Mouse (Mus musculus) Muller cell, postnatal 12 days (primary cell): ENCODE measurements around the gene Adgrl2.

ENCODE experiments used
- DNase-seq: peaks from one replicate; pipeline ENCODE4 v3.0.0-alpha.2; 2015; ENCODE audit errors: inconsistent ontology term

Gene Adgrl2

DNA sequence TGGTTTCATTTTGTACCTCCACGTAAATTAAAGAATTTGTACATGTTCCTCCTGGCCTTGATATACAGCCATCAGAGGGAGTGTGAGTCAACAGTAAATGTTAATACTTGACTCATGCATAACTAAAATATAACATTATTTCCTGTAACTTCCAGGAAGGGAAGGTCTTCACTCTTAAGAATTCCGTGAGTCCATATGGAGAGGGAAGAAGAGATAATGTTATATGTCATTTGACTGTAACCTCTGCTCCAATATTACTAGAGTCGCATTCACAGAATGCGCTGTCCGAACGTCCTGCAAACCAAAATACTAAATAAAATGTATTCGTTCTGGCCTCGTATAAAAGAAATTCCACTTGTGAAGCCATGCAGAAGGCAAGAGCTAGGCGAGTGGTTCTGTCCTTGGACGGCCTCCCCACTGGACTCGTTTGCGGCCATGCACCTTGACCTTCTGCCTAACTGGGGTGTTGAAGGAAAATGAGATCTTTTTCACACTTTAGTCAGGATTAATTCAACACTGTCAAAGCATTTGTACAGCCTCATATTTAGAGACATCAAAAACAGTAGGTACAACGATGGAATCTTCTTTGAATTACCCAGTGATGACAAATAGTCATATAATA is 68.3 kb downstream of the Adgrl2 start:
- peak; percentile 82 for DNase-seq

DNA sequence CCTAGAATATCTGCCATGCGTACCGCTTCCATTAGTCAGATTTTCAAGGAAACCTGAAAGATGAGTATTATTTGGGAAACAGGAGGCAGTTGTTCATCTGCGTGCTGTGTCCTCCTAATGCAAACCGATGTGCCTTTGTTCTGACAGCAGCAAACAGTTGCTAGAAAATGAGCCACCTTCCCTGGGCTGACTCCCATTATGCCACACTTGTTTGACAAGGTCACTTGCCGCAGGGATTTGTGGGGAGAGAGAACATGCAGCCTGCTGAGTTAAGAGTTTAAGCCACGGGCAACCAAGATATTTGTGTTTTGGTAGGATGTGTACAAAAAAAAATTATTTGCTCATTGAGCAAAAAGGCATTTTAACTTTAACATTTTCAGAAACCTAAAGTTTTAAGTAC is 69.5 kb downstream of the Adgrl2 start:
- no peak for DNase-seq

DNA sequence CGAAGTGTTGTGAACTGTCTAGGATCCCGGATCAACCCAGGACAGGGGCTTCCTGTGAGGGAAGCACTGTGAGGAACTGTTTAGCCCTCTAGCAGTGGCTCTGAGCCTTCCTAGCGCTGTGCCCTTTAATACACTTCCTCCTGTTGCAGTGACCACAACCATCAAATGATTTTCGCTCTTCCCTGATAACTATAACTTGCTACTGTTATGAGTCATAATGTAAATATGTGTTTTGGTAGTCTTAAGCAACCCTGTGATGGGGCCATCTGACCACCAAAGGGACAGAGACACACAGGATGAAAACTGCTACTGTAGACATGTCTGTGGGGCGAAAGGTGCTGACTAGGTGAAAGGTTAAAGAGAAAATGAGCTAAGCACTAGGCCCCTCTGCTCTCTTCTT is 71.9 kb downstream of the Adgrl2 start:
- DNase-seq = no peak

DNA sequence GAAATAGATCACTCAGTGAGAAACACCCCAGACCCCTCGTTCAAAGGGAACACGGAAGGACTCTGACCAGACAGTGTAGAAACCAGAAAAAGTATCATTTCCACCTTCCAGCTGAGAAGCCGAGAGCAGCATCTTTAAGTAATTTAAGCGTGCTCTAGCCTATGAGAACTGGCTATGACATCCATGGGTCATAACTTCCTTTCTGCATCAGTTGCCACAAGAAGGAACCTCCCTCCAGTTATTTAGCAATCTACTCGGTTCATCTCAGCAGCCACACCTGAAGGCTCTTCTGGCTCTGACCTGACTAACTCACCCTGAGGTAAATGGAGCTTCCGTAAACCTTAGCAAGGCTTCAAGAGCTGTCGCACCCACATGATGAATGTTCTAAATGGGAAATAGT is 72.5 kb downstream of the Adgrl2 start:
- no peak for DNase-seq

DNA sequence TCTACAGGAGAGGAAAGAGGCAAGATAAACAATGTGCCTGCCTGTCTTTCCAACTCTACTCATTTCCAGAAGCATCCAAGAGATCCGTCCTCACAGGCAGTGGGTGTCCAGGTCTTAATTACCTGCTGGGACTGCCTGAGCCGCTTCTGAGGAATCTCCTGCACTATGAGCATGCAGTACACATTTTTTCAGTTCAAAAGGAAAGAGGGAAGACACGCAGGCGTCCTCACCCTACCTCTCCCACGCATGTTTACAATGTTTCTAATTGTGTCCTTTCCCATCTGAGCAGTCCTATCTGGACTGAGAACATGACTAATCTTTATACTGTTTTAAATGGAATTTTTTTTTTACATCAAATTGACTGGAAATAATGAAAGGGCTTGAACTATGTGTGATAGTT is 74.1 kb downstream of the Adgrl2 start:
- peak; percentile 47 for DNase-seq

DNA sequence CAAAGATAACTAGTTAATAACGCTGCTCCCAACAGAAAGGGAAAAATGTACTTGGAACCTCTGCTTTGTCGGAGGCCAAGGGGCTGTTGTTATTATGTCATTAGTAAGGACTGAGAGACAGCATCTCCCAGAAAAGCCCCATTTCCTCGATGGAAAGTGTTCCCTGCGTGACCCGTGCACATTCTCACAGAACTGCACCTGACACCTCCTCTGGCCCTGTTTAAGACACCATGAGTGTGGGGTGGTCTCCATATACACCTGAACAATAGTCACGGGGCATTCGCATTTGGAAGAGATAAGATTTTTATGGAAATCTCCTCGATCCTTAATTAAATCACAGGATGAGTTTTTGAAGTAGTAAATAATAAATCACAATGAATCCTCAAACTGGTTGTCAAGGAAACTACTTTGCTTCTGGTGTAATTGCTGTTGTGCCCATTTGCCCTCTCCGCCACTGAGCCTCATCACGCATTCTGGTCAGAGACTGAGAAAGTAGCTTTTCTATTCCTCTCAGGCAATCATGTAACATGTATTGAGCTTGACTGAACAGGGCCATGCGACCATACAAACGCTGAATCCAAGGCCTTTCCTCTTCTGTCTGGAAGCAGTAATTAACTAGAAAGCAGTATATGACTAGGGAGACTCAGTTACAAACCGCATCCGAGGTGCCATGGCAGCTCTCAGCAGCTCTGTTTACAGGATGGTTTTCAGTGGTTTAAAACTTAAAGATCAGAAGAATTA is 77.2 kb downstream of the Adgrl2 start:
- DNase-seq = no peak

DNA sequence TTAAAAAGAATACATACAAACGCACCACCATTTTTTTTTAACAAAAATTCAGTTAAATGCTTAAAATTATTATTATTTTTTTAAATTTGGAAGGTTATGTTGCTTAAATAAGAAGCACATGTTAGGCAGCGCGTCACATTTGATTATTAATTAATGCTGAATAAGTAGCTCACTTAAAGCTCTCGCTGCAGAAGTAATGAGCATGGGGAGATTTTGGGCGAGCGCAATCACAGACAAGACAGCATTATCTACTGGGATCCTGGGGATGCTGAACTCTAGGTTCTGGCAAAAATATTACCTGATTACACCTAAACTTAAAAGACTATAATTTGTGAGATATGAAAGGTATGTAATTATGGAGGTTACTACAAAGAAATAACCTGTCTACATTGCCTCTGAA is 77.8 kb downstream of the Adgrl2 start:
- DNase-seq = no peak

DNA sequence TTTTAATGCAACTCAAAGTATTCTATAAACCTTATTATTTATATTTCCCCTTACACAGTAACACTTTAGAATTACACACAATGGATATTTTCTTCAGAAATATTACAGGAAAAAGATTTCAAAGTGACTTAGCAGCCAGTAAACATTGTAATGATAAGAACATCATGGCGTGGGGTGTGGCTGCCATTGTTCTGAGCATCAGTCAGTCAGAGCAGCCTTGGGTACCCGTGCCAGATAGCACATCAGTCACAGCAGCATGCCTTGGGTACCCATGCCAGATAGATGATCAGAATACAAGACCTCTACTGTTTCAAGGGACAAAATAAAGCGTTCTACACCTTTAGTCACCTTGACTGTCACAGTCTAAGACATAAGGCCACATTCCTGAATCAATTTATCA is 82.5 kb downstream of the Adgrl2 start:
- no peak for DNase-seq

DNA sequence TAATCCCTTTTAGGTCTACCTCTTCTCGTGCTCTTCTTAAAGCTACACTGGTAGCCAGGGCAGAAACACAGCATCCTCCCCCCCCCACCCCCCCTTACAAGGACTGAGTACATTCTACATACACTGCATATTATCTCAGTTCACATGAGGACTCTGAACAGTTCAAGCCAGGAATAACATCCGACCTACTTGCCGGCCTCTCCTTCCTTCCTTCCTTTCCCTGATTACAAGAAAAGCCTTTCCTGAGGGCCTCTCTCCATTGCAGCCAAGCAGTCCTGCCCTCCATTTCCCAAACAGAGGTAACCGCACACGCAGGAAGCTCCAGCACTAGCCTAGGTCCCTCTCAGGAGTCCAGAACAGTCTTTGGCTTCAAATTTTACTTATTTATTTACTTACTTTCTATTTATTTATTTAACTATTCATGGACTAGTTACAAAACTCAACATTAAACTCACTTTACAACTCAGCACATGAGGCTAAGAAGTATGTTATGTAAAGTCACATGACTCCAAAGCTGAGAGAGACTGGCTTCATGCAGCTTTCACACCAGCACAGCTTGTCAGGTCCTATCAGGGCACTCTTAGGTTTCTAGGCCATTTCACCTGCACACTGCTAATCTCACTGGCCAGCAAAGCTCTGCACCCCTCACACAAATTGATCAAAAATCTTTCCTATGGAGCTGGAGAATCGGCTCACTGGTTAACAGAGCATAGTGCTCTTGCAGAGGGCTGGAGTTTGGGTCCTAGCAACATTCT is 83.2 kb downstream of the Adgrl2 start:
- DNase-seq = no peak

DNA sequence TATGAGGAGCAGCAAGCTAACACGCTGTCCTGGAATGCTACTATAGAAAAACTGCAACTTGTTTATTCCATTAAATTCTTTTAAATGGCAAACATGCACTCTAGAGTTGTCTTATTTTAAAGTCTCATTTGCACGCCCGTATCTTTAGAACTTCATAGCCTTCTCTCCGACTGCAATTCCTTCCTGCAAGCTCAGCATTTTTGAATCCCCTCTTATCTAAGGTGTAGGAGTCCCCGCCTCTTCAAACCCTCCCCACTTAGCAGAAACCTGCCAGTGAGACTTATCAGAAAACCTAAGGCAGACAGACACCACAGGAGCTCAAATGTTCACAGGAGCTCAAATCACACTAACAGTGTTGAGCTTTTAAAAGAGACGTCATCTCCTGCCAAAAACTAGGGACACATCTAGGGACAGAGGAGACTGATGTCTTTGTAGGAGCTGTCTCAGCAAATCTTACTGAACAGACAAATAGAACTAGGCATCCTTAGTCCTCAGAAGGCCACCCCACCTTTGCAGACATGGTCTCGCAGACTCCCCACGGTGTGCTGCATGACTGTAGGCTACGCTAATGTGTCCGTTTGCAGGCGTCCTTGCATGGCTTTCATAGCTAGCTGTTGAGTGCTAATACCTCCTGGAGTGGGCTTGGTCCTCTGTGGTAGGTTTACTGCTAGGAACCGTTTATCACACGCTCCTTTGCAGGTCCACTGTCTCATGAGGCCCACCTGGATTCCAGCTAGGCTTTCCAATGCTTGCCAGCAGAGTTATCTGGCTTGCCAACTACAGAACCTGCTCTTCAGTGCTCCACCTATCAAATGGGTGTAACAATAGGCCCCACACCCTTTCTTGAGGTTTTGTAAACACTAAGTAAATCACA is 84.2 kb downstream of the Adgrl2 start:
- DNase-seq = no peak

DNA sequence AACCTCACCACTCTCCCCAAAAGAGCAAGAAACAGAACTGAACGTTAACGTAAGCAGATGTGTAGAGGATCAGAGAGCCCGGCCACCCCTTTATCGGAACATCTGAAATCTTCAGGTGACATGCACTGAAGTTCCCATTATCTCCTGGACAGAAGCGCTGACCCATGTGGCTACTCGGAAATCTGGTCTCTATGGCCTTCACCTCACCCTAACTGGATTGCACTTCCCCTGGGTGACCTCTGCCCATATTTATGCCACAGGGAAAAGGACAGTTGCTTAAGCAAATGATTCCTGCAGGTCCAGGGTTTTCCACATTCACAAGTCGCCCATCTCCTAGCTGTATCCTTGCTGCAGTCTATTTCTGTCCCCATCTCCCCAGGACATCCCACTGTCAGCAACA is 84.9 kb downstream of the Adgrl2 start:
- no peak for DNase-seq

DNA sequence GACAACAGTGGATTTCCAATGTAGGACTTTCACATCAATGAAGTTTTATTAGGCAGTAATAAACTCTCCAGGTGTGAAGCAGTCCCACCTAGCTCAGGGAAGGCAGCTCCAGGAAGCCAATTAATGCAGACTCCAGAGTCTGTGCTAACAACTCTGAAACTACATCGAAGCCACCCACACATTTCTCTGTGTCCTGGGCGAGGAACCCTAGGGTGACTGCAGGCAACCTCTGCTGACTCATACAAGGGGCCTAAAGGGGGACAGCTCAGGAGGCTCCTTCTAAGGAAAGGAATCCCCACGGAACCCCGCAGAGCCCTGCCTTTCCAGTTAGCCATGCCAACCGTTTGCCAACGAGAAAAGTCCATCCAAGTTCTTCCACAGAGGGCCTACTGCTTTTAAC is 90.5 kb downstream of the Adgrl2 start:
- DNase-seq = no peak

DNA sequence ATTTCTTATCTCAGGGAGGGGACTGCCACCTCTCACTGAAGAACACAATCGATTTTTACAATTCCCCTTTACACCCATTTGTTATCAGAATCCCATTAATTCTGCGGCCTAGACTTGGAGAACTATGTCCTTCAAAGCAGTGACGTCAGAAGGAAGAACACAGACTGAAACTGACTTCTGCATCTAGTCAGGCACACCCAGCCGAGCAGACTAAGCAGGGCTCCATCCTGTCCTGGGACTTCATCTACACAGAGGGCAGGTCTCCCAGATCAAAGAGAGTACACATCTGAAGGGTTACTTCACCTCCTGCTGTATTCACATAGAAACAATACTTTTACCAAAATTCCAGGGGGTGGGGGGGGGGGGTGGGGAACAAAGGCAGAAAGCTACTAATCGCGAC is 90.9 kb downstream of the Adgrl2 start:
- no peak for DNase-seq

DNA sequence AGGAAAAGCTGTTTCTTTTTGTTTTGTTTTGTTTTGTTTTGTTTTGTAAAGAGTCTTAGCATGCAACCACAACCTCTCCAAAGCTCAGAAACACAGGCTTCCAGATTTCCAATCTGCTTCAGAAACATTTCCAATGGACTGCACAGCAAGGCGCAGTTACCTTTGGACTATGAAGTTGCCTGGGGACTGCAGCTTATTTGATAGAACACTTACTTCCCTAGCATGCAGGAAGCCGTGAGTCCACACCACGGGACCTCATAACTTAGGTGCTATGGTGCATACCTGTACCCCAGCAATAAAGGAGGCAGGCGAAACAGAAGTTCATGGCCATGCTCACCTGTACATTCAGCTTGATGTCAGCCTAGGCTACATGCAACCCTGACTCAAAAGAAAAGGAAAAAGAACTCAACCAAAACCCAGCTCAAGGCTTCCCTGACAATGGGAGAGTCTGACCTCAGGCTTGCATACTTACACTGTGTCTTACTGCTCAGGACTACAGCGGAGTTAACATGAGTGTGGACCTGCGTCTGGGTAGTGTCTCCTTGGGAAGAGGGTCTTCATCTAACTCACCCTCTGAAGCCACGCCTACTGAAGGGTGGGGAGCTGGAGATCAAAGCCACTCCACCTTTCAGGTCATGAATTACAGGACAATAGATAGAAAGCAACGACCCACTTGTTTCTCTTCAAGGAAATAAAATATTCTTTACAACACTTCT is 91.7 kb downstream of the Adgrl2 start:
- no peak for DNase-seq

DNA sequence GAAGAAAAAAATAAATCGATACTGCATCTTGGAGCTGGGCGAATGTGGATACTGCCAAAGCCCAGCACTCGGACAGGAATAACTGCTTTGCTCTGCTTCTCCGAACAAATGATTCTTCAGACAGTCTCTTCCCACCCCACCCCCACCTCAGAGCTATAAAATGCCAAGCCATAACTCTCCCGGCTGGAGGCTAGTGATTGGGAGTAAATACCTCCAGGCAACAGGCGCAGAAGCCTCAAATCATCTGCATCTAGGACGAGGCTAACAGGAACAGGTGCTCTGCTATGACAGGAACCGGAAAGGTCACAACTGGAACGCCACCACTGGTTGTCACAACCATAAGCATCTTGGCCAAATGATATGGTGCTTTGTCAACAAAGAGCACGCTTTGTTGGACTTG is 94.1 kb downstream of the Adgrl2 start:
- DNase-seq = no peak

DNA sequence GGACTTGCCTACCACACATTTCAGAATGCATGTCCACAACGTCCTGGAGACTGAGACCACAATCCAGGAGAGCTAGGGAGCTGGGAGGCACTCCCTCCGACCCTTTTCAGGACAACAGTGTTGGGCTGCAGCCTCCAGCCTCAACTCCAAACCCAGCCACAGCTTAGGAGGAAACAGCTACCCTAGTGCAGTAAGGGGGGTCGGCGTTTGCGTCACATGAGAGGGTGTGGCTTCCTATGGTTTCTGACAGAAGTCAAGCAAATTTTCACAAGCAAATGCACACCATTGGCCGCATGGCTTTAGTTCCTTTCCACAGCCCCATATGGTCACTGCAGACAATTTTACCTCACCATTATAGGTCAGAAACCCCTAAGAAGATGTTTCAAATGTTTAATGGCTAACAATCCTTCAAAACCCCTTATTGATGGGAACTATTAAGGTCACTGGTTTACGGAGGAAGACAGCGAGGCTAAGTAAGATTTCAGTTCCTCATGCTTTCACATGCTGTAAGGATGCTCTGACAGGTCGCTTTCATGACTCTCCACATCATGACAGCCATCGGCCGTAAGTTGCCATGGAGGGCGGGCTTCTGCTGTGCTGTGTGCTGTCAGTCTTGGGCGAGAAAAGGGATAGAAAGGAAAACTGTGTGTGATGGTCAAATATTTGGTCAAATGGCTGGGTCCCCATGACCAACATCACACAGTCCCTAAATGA is 94.8 kb downstream of the Adgrl2 start:
- no peak for DNase-seq

DNA sequence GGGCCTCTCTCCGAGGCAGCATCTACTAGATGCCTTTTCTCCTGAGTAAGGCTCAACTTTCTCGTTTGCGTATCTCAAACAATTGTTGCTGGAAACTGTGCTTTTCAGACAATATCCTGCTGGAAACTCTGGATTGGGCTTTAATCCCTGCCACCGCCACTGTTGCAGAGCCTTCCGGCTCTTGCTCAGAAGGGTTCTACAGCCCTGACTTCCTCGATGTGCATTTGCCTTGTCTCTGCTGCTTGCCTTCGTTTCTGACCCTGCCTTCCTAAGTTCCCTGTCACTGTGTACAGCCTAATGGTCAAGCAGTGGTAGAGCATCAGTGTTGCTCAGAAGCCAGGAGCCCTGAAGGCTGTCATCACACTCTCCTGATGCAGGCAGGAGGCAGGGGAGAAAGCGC is 95.5 kb downstream of the Adgrl2 start:
- DNase-seq = no peak

DNA sequence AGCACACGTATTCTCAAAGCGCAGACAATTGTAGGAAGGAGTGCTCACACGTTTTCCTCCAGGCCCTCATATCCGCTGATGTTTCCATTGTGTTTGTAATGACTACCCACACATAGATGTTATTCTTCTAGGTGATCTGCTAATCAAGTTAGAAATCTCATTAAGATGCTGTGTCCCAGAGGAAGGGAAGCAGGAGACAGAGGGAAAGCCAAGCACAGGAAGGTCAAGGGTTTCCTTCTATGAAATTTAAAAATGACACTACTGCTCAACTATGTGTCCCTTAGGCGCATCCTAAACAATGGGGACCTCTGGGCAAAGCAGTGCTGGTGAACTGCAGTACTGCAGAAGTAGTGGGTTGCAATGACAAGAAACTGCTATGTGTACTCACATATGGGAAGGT is 102.5 kb downstream of the Adgrl2 start:
- no peak for DNase-seq

DNA sequence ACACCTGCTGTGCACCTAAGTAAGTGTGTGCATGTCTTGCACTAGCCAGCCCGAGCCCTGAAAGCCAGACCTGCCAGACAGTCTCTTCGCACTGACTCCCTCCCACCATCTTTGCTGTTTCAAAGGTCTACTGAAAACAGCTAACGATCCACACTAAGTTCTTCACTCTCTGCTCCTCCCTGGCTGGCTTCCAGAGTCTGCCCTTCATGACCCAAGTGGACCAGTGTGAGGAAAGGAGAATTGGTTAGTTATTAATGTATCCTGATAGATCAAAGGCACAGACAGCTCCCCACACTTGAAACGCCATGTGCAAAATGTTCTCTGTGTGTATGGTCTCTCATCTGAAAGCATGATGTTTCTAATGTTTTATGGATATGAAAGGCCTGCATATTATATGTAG is 103.4 kb downstream of the Adgrl2 start:
- no peak for DNase-seq

DNA sequence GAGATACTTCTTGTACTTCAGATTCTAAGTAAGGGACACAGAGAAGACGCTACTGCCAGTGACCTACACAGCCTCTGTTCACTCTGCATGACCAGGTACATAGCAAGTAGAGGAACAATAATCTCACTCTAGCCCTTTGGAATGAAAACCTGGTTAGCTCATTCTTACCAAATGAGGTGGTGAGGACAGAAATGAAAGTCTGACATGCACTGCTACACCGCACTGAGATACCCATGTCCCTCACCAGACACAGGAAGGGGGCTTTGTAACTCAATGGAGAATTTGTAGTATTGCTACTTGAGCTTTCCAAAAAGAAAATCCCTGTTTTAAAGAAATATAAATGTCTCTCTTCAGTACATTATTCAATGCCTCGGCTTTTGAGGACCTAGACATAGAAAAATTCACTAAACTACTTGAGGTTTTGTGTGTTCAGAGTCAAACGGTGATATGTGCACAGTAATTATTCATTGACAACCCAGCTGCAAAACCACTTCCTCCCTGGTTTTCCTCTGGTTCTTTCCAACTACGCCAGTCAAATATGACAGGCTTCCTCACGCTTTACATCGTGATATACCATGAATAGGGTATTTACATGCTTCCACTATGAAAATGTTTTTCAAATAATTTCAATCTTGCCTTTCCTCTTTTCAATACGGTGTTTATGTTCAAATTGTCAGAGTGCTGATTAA is 104.2 kb downstream of the Adgrl2 start:
- no peak for DNase-seq
